Mouse (Mus musculus): ENCODE measurements around the gene Rita1. TPM values are rescaled to one million over a fixed set of nuclear protein-coding genes. Genes with fewer than 3 reads are reported as not detected.
A peak's percentile ranks its signal among the peaks of the same experiment; 100 is the strongest.

Gene Rita1
- polyA plus RNA-seq, 1 experiment from 2014 or later = 12.3 TPM

DNA sequence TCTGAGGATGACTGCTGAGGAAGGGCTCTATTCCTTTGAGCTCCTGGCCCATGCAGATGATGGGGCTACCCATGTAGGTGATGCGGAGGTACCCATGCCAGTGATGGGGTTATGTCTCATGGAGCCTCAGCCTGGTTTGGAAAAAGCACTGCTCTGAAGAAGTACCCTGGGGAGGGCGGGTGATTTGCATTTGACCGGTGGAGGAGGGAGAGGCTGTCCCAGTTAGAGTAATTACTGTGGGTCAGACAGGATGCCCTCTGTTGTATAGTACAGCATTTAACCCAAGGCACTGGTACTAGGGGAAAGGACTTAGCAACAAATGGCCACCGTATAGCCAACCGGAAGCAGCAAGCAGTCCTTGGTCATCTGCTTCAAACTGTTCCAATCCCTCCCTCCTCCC, 22.5 kb upstream of the Rita1 start:
- Histone ChIP-seq H3K27ac (ENCODE audit: low read depth, low read length) (no peak overlapping the region), H3K9me3 (ENCODE audit: control insufficient read depth, low read length) (no peaks in the 10 kb centered on the region), H3K36me3 (ENCODE audit: control insufficient read depth, insufficient read depth, low read length) (no peaks in the 10 kb centered on the region), H3K4me2 (ENCODE audit: low read depth) (no peak overlapping the region), H3K9ac (ENCODE audit: low read length) (no peak overlapping the region), H3K27me3 (ENCODE audit: control insufficient read depth, insufficient read depth, low read length) (0 out of 2 replicates have a peak, but pooled peaks cover 3% of the 10 kb centered on the region), H3K4me1 (ENCODE audit: control insufficient read depth, insufficient read depth, low read length) (peaks cover 3% of the 10 kb centered on the region; the same call in 1 of the 2 replicates), H3K4me3 (ENCODE audit: low read depth, low read length) (no peak overlapping the region)
- ATAC-seq (ENCODE audit: insufficient read depth, low FRiP score, low TSS enrichment) = no peak
- WGBS = 37% methylated on average over 5 of the region's 5 CpGs
- DNase-seq (ENCODE audit: low spot score) = no peak

DNA sequence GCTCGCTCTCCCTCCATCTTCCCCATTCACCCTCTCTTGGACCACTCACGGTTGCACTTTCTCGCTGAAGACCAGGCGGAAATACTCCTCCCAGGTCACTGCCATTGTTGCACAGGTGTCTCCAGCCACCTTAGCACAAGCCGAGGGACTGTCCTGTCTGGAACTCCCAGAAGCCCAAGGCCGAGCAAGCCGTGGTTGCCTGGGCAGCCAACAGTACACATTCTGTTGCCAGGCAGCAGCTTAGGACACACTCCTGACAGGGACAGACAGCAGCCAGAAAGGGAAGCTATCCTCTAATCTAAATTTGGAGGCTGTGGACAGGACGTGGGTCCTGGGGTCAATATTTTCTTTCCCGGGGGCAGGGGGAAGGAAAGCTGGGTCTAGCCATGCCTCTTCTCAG, 21.7 kb upstream of the Rita1 start, which contains the start of gene Cfap73:
TSS of gene Cfap73 (minus strand) at position 105 of the 400 bp plus-strand sequence.
- H3K9ac ChIP-seq (ENCODE audit: low read length) = no peak within 1 kb of the TSS
- no peaks in the 10 kb centered on the region for H3K36me3 ChIP-seq (ENCODE audit: control insufficient read depth, insufficient read depth, low read length)
- no peaks in the 10 kb centered on the region for H3K9me3 ChIP-seq (ENCODE audit: control insufficient read depth, low read length)
- no peak within 1 kb of the TSS for H3K27ac ChIP-seq (ENCODE audit: low read depth, low read length)
- H3K4me3 ChIP-seq (ENCODE audit: low read depth, low read length) = no peak within 1 kb of the TSS
- no peak for DNase-seq (ENCODE audit: low spot score)
- H3K4me1 ChIP-seq (ENCODE audit: control insufficient read depth, insufficient read depth, low read length) = peaks cover 3% of the 10 kb centered on the region; the same call in 1 of the 2 replicates
- no peak within 1 kb of the TSS for H3K4me2 ChIP-seq (ENCODE audit: low read depth)
- WGBS = 66% methylated on average over 9 of the region's 9 CpGs
- no peak for ATAC-seq (ENCODE audit: insufficient read depth, low FRiP score, low TSS enrichment)
- H3K27me3 ChIP-seq (ENCODE audit: control insufficient read depth, insufficient read depth, low read length) = 0 out of 2 replicates have a peak, but pooled peaks cover 3% of the 10 kb centered on the region

DNA sequence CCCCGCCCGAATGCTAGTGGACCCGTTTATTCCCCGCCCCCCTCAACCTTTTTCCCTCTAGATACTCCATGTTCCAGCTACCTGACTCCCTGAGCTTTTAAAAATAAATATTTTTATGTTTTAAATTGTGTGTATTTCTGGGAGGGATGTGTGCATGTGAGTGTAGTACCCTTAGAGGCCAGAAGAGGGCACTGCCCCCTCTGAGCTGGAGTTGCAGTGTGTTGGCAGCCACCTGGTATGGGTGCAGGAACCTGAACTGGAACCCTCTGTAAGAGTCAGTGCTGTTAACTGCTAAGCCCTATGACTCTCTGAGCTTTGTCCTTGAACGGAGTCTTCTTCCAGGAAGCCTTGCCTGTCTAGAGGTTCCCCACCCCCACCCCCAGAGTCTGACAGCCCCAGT, 19.5 kb upstream of the Rita1 start:
- ATAC-seq (ENCODE audit: insufficient read depth, low FRiP score, low TSS enrichment) (no peak), DNase-seq (ENCODE audit: low spot score) (no peak)
- WGBS = 93% methylated on average over 5 of the region's 5 CpGs
- Histone ChIP-seq H3K9ac (ENCODE audit: low read length) (no peak overlapping the region), H3K4me1 (ENCODE audit: control insufficient read depth, insufficient read depth, low read length) (peaks cover 3% of the 10 kb centered on the region; the same call in 1 of the 2 replicates), H3K9me3 (ENCODE audit: control insufficient read depth, low read length) (no peaks in the 10 kb centered on the region), H3K36me3 (ENCODE audit: control insufficient read depth, insufficient read depth, low read length) (peaks cover 2% of the 10 kb centered on the region), H3K27ac (ENCODE audit: low read depth, low read length) (no peak overlapping the region), H3K27me3 (ENCODE audit: control insufficient read depth, insufficient read depth, low read length) (0 out of 2 replicates have a peak, but pooled peaks cover 3% of the 10 kb centered on the region), H3K4me2 (ENCODE audit: low read depth) (no peak overlapping the region), H3K4me3 (ENCODE audit: low read depth, low read length) (no peak overlapping the region)

DNA sequence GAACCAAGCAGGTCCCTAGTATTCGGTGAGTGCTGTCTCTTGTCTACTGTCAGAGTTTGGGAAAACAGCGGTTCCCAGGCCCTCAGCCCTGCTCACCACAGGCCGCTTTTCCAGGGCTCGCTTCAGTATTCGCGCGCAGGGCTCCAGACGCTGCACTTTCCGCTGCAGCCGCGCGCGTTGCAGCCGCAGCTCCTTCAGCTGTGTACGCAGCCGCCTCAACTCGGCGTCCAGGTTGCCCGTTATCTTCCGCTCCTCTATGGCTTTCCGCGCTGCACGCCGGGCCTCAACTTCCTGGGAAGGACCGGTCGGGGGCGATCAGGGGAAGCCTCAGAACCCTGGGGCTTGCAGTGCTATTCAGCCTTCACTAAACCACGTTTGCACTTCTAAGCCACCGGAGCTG, 18.7 kb upstream of the Rita1 start:
- Histone ChIP-seq H3K4me2 (ENCODE audit: low read depth) (peak overlapping the region; percentile 15; the same call in 1 of the 2 replicates), H3K27me3 (ENCODE audit: control insufficient read depth, insufficient read depth, low read length) (0 out of 2 replicates have a peak, but pooled peaks cover 3% of the 10 kb centered on the region), H3K36me3 (ENCODE audit: control insufficient read depth, insufficient read depth, low read length) (peaks cover 2% of the 10 kb centered on the region), H3K4me3 (ENCODE audit: low read depth, low read length) (no peak overlapping the region), H3K9me3 (ENCODE audit: control insufficient read depth, low read length) (no peaks in the 10 kb centered on the region), H3K27ac (ENCODE audit: low read depth, low read length) (no peak overlapping the region), H3K9ac (ENCODE audit: low read length) (no peak overlapping the region), H3K4me1 (ENCODE audit: control insufficient read depth, insufficient read depth, low read length) (peaks cover 3% of the 10 kb centered on the region; the same call in 1 of the 2 replicates)
- DNase-seq (ENCODE audit: low spot score) (no peak), ATAC-seq (ENCODE audit: insufficient read depth, low FRiP score, low TSS enrichment) (no peak)
- WGBS = 9% methylated on average over 29 of the region's 29 CpGs

DNA sequence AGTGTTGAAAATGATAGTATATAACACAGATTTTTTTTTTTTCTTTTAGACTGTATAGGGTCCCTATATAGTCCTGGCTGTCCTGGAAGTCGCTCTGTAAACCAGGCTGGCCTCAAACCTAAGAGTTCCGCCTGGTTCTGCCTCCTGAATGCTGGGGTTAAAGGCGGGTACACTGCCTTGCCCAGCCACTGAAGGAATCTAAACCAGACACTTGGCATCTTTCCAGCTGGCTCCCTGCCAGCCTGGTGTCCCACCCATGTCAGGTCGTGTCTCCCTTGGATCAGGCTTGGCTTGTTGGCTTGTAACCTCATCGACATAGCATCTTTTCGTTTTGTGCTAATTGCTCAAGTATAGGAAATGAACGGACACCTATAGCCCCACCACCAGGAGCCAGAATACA, 16.2 kb upstream of the Rita1 start:
- Histone ChIP-seq H3K4me2 (ENCODE audit: low read depth) (no peak overlapping the region), H3K27me3 (ENCODE audit: control insufficient read depth, insufficient read depth, low read length) (0 out of 2 replicates have a peak, but pooled peaks cover 3% of the 10 kb centered on the region), H3K27ac (ENCODE audit: low read depth, low read length) (no peak overlapping the region), H3K9me3 (ENCODE audit: control insufficient read depth, low read length) (no peaks in the 10 kb centered on the region), H3K36me3 (ENCODE audit: control insufficient read depth, insufficient read depth, low read length) (peaks cover 9% of the 10 kb centered on the region), H3K4me3 (ENCODE audit: low read depth, low read length) (no peak overlapping the region), H3K4me1 (ENCODE audit: control insufficient read depth, insufficient read depth, low read length) (no peaks in the 10 kb centered on the region), H3K9ac (ENCODE audit: low read length) (no peak overlapping the region)
- ATAC-seq (ENCODE audit: insufficient read depth, low FRiP score, low TSS enrichment) = no peak
- no peak for DNase-seq (ENCODE audit: low spot score)
- WGBS = 84% methylated on average over 7 of the region's 7 CpGs

DNA sequence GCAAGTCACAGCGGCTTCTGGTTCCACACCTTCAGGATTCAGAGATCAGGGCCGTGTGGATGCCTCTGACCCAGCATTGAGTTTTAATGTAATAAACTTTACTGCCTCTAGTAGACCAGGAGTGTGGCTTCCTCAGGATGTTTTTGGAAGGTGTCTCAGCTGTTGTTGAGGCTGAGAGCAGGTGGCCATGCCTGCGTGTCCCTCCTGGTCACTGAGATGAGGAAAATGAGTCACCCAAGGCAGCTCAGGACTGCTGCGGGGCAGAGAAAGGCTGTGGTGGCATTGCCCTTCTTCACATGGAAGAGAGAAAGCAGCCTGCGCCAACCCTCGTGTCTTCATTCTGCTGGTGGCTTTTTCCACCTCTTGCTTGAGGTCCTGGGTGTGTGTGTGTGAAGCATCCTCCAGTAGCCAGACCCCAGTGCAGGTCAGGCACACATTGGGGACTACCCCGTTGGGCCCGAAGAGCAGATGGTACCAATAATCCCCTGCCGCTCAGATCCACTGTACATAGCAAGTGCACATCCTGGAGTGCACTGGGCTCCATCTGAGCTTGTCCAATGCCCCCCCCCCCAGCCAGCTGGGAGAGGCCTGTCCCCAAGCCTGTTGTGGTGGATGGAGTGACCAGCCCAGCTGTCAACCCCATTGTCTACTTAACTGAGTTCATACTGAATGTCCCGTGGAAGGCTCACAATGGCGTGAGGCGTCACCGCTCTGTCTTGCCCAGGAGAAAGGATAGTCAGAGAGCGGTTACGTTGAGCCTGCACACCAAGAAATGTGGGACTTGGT, 15.3 kb upstream of the Rita1 start:
- Histone ChIP-seq H3K9ac (ENCODE audit: low read length) (no peak overlapping the region), H3K27me3 (ENCODE audit: control insufficient read depth, insufficient read depth, low read length) (0 out of 2 replicates have a peak, but pooled peaks cover 3% of the 10 kb centered on the region), H3K27ac (ENCODE audit: low read depth, low read length) (no peak overlapping the region), H3K36me3 (ENCODE audit: control insufficient read depth, insufficient read depth, low read length) (peaks cover 16% of the 10 kb centered on the region), H3K4me1 (ENCODE audit: control insufficient read depth, insufficient read depth, low read length) (no peaks in the 10 kb centered on the region), H3K4me3 (ENCODE audit: low read depth, low read length) (no peak overlapping the region), H3K9me3 (ENCODE audit: control insufficient read depth, low read length) (no peaks in the 10 kb centered on the region), H3K4me2 (ENCODE audit: low read depth) (no peak overlapping the region)
- ATAC-seq (ENCODE audit: insufficient read depth, low FRiP score, low TSS enrichment) = no peak
- no peak for DNase-seq (ENCODE audit: low spot score)
- WGBS = 85% methylated on average over 15 of the region's 15 CpGs

DNA sequence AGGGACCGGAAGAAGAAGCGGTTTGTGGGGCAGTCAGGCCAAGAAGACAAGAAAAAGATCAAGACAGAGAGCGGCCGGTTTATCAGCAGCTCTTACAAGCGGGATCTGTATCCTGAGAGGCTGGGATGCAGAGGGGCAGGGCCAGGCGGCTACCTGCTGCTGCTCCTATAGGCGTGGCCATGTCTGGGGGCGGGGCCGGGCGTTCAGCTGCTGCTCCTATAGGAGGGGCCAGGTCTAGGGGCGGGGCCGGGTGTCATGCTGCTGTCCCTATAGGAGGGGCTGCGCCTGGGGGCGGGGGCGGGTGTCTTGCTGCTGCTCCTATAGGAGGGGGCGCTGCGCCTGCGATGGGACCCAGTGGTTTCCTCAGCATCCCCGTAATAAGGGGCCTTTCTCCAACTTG, 14.0 kb upstream of the Rita1 start:
- no peak overlapping the region for H3K27ac ChIP-seq (ENCODE audit: low read depth, low read length)
- no peak overlapping the region for H3K4me3 ChIP-seq (ENCODE audit: low read depth, low read length)
- H3K9me3 ChIP-seq (ENCODE audit: control insufficient read depth, low read length) = no peaks in the 10 kb centered on the region
- DNase-seq (ENCODE audit: low spot score) = peak; percentile 62
- H3K27me3 ChIP-seq (ENCODE audit: control insufficient read depth, insufficient read depth, low read length) = 0 out of 2 replicates have a peak, but pooled peaks cover under 1% of the 10 kb centered on the region
- H3K9ac ChIP-seq (ENCODE audit: low read length) = no peak overlapping the region
- no peaks in the 10 kb centered on the region for H3K4me1 ChIP-seq (ENCODE audit: control insufficient read depth, insufficient read depth, low read length)
- peaks cover 25% of the 10 kb centered on the region for H3K36me3 ChIP-seq (ENCODE audit: control insufficient read depth, insufficient read depth, low read length)
- H3K4me2 ChIP-seq (ENCODE audit: low read depth) = no peak overlapping the region
- WGBS = 28% methylated on average over 19 of the region's 19 CpGs
- peak; percentile 36; the same call in 1 of the 2 replicates for ATAC-seq (ENCODE audit: insufficient read depth, low FRiP score, low TSS enrichment)

DNA sequence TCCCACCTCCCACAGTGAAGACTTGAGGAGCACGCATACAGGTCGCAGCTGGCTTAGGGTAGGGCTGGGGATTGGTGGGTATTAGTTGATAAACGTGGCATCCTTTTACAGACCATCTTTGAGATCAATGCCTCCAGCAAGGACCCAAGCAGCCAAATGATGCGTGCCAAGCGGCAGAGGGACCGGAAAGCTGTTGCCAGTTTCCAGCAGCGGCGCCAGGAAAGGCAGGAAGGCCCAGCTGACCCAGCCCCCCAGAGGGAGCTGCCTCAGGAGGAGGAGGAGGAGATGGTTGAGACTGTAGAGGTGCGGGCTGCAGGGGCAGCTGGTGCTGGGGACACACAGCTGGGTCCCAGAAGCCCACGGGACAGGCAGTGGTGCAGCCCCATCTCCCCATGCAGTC, 12.0 kb upstream of the Rita1 start:
- H3K27me3 ChIP-seq (ENCODE audit: control insufficient read depth, insufficient read depth, low read length) = no peaks in the 10 kb centered on the region
- no peak overlapping the region for H3K4me3 ChIP-seq (ENCODE audit: low read depth, low read length)
- DNase-seq (ENCODE audit: low spot score) (no peak), ATAC-seq (ENCODE audit: insufficient read depth, low FRiP score, low TSS enrichment) (no peak)
- H3K9me3 ChIP-seq (ENCODE audit: control insufficient read depth, low read length) = no peaks in the 10 kb centered on the region
- WGBS = 95% methylated on average over 10 of the region's 10 CpGs
- H3K4me2 ChIP-seq (ENCODE audit: low read depth) = no peak overlapping the region
- no peak overlapping the region for H3K9ac ChIP-seq (ENCODE audit: low read length)
- H3K4me1 ChIP-seq (ENCODE audit: control insufficient read depth, insufficient read depth, low read length) = no peaks in the 10 kb centered on the region
- peaks cover 39% of the 10 kb centered on the region for H3K36me3 ChIP-seq (ENCODE audit: control insufficient read depth, insufficient read depth, low read length)
- no peak overlapping the region for H3K27ac ChIP-seq (ENCODE audit: low read depth, low read length)

Data from neural tube, embryonic 11.5 days (tissue).